Mouse (Mus musculus): ENCODE measurements around the gene Samd3.

- TF ChIP-seq CTCF (IDR thresholded peaks at IDR 0.05; ENCODE audit: insufficient read depth, low read length), result no peak
- no peak for TF ChIP-seq POLR2A (IDR thresholded peaks at IDR 0.05; ENCODE audit: borderline replicate concordance, extremely low read depth, low read depth, low read length)
Observed at GRCm38 (mm10) chr10:26297200-26297599, 67.7 kb downstream of the Samd3 start.
